ENCODE assay signal across 8 mouse cellular contexts in the genomic region with DNA sequence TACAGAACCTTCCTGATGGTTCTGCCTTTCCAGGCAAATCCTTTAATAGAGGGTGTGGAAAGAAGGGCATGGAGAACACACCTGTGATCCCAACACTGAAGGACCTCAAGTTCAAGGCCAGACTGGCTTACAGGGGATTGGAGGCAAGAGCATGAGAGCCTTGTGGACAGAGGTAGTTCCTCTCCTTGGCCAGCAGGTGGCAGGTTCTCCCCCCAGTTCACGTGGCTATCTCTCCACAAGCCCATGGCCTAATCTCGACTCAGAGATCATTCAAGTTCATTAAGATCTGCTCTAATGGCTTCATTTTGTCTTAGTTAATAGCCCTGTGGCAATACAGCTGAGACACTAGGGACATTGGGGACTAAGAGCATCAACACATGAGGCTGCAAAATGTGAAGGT. TPM values are rescaled to one million over a fixed set of nuclear protein-coding genes. Genes with fewer than 3 reads are reported as not detected.
A peak's percentile ranks its signal among the peaks of the same experiment; 100 is the strongest.
DNase-seq lines count a peak whose midpoint lies in the region; ATAC-seq and TF ChIP-seq lines count a peak whose summit lies in the region.
"Had no signal": no experiment of that assay in that cellular context is flagged by ENCODE, and none has a peak within 500 bp of the region (broad histone marks: within the 10 kb centered on the region; RNA-seq: fewer than 3 reads in every experiment).

No protein-coding gene starts in this region.

- no peak overlapping the region for H3K27ac ChIP-seq in MEL (ENCODE audit: control insufficient read depth, low read depth, low read length)
- H3K27ac ChIP-seq in bone marrow macrophage, adult 2 months (ENCODE audit: insufficient read depth, low read depth, low read length), result no peak overlapping the region
- no peak overlapping the region for H3K27ac ChIP-seq in lung, embryonic 14.5 days (ENCODE audit: low read depth)

- peak; percentile 61 to 80 (median 71) for TF ChIP-seq CTCF in MEL (IDR thresholded peaks at IDR 0.05 in 2 of 3, conservative IDR thresholded peaks at IDR 0.05 in 1 of 3; ENCODE audit: control insufficient read depth in 1 of 3, insufficient read depth in 1 of 3, low read depth in 2 of 3, low read length in 3 of 3, poor library complexity in 1 of 3, severe bottlenecking in 1 of 3)
- TF ChIP-seq CTCF in bone marrow macrophage, adult 2 months (IDR thresholded peaks at IDR 0.05; ENCODE audit: low read depth, low read length), result peak; percentile 29; the same call in 1 of the 2 replicates
- peak; percentile 77 for TF ChIP-seq CTCF in lung, embryonic 14.5 days (IDR thresholded peaks at IDR 0.05; ENCODE audit: low read depth)

- H3K4me3 ChIP-seq in MEL (ENCODE audit: control insufficient read depth in 1 of 2, insufficient read depth in 1 of 2, low read depth in 2 of 2, low read length in 2 of 2), result no peak overlapping the region
- H3K4me3 ChIP-seq in bone marrow macrophage, adult 2 months (ENCODE audit: insufficient read depth, low read length), result no peak overlapping the region
- no peak overlapping the region for H3K4me3 ChIP-seq in lung, embryonic 14.5 days (ENCODE audit: low read depth, low read length)

- DNase-seq in kidney, postnatal 14 days, result peak; percentile 5
- no peak for DNase-seq in kidney, adult 18-20 months
- DNase-seq in MEL (ENCODE audit: low read depth, low spot score), result peak; percentile 49
- DNase-seq in lung, embryonic 14.5 days, result peak; percentile 34
- DNase-seq in thymus, adult 18-20 months, result peak; percentile 18 to 33
- no peak for DNase-seq in left cerebral cortex, postnatal 14 days (ENCODE audit: low spot score in 2 of 2)

- no peak overlapping the region for H3K9ac ChIP-seq in MEL (ENCODE audit: control insufficient read depth, low read depth, low read length, poor library complexity, severe bottlenecking)
- H3K9ac ChIP-seq in lung, embryonic 14.5 days, result no peak overlapping the region

- H3K4me2 ChIP-seq in lung, embryonic 14.5 days, result no peak overlapping the region

- no peaks in the 10 kb centered on the region for H3K4me1 ChIP-seq in MEL (ENCODE audit: control insufficient read depth in 1 of 2, insufficient read depth in 2 of 2, low read length in 2 of 2)
- H3K4me1 ChIP-seq in bone marrow macrophage, adult 2 months (ENCODE audit: control insufficient read depth, insufficient read depth, low read length), result no peaks in the 10 kb centered on the region
- no peaks in the 10 kb centered on the region for H3K4me1 ChIP-seq in lung, embryonic 14.5 days (ENCODE audit: insufficient read depth)

- H3K36me3 ChIP-seq in MEL (ENCODE audit: control insufficient read depth in 1 of 2, insufficient read depth in 2 of 2, low read length in 2 of 2), result no peaks in the 10 kb centered on the region
- no peaks in the 10 kb centered on the region for H3K36me3 ChIP-seq in lung, embryonic 14.5 days (ENCODE audit: insufficient read depth)

- no peaks in the 10 kb centered on the region for H3K79me2 ChIP-seq in MEL (ENCODE audit: control insufficient read depth, insufficient read depth, low read length, poor library complexity)

- intact Hi-C loops in left cerebral cortex, postnatal 14 days (cut with DNase I), result no loop called here

- no peak for TF ChIP-seq EP300 in MEL (IDR thresholded peaks at IDR 0.05; ENCODE audit: low read depth in 1 of 2, low read length in 2 of 2)

- TF ChIP-seq RAD21 in MEL (IDR thresholded peaks at IDR 0.05; ENCODE audit: low read depth, low read length), result peak; percentile 37

- H3K9me3 ChIP-seq in MEL (replicated peaks; ENCODE audit: insufficient read depth, low read length), result no peaks in the 10 kb centered on the region
- H3K9me3 ChIP-seq in lung, embryonic 14.5 days (ENCODE audit: low read depth, low read length), result no peaks in the 10 kb centered on the region

- no peak for ATAC-seq in lung, embryonic 14.5 days (ENCODE audit: insufficient read depth)

- no peaks in the 10 kb centered on the region for H3K27me3 ChIP-seq in MEL (ENCODE audit: control insufficient read depth in 1 of 2, insufficient read depth in 2 of 2, low read length in 2 of 2)
- H3K27me3 ChIP-seq in lung, embryonic 14.5 days (ENCODE audit: insufficient read depth, low read length), result no peaks in the 10 kb centered on the region

- no peak for TF ChIP-seq POLR2A in MEL (IDR thresholded peaks at IDR 0.05; ENCODE audit: control insufficient read depth in 1 of 2, insufficient read depth in 1 of 2, low read depth in 1 of 2, low read length in 2 of 2, poor library complexity in 1 of 2)
- TF ChIP-seq POLR2A in bone marrow macrophage, adult 2 months (IDR thresholded peaks at IDR 0.05; ENCODE audit: borderline replicate concordance, low read depth, low read length), result no peak

- WGBS in lung, embryonic 14.5 days, result 16% methylated on average over 2 of the region's 2 CpGs

TF ChIP-seq in MEL, 35 proteins besides CTCF, POLR2A, EP300 and RAD21:
- TF ChIP-seq MAZ (IDR thresholded peaks at IDR 0.05; ENCODE audit: low read depth, low read length) (no peak), JUND (IDR thresholded peaks at IDR 0.05; ENCODE audit: low read depth, low read length) (no peak), USF1 (IDR thresholded peaks at IDR 0.05; ENCODE audit: low read depth, low read length) (peak; percentile 51), USF2 (IDR thresholded peaks at IDR 0.05; ENCODE audit: borderline replicate concordance in 1 of 2, insufficient read depth in 1 of 2, low read depth in 1 of 2, low read length in 2 of 2) (no peak), MYC (IDR thresholded peaks at IDR 0.05; ENCODE audit: low read depth, low read length) (0 out of 2 replicates have a peak, but pooled peaks have one; percentile 21), ZNF384 (IDR thresholded peaks at IDR 0.05; ENCODE audit: low read depth, low read length) (no peak), ELF1 (IDR thresholded peaks at IDR 0.05; ENCODE audit: low read depth, low read length) (no peak), POLR2AphosphoS2 (IDR thresholded peaks at IDR 0.05; ENCODE audit: low read length) (no peak), SMC3 (IDR thresholded peaks at IDR 0.05; ENCODE audit: low read depth, low read length) (peak; percentile 38)

RNA-seq across cellular contexts. Expression of gene Ly6c2, which starts 8.3 kb away (rescaled TPM):
- total RNA-seq in MEL (2012; rRNA removed), result not detected in 2 replicates
- polyA plus RNA-seq in MEL (2012; ENCODE audit: insufficient read depth in 1 of 2, insufficient read length in 2 of 2, low read depth in 1 of 2, low replicate concordance in 2 of 2, missing spikeins in 1 of 2), result not detected
- 4.2 TPM in 1 of 2 replicates, not detected in the other for polyA plus RNA-seq in bone marrow macrophage, adult 2 months (2012; ENCODE audit: insufficient read depth, insufficient read length, missing spikeins)
- polyA plus RNA-seq in lung, embryonic 14.5 days (2014; fragmentation: Nextera tagmentation; extraction: Ambion mirVana), result 1.0 and 1.6 TPM in 2 replicates
- total RNA-seq in left cerebral cortex, postnatal 14 days (2021), result 1 to 10 TPM in 1 of 2 experiments, under 1 TPM in 1; 0.82 to 1.9 TPM

RNA-seq across cellular contexts. Expression of gene Ly6g, which starts 35.0 kb away (rescaled TPM):
- total RNA-seq in MEL (2012; rRNA removed), result not detected in 2 replicates
- polyA plus RNA-seq in MEL (2012; ENCODE audit: insufficient read depth in 1 of 2, insufficient read length in 2 of 2, low read depth in 1 of 2, low replicate concordance in 2 of 2, missing spikeins in 1 of 2), result not detected
- polyA plus RNA-seq in bone marrow macrophage, adult 2 months (2012; ENCODE audit: insufficient read depth, insufficient read length, missing spikeins), result not detected in 2 replicates
- polyA plus RNA-seq in lung, embryonic 14.5 days (2014; fragmentation: Nextera tagmentation; extraction: Ambion mirVana), result not detected in 2 replicates
- not detected for total RNA-seq in left cerebral cortex, postnatal 14 days (2021)
- total RNA-seq: layer of hippocampus, adult 18-20 months had no signal

Comparison
In these comparisons a context has a peak if more than half of its experiments do, and no peak if none do; other contexts are left out.
1. DNase-seq: peak in kidney, postnatal 14 days (single experiment), MEL (single experiment), lung, embryonic 14.5 days (single experiment) and thymus, adult 18-20 months (2 of 2); none in kidney, adult 18-20 months (single experiment) and left cerebral cortex, postnatal 14 days (0 of 2).
2. Peak in every context shown above with its lines, with median percentiles within 50 percentile points of each other: CTCF ChIP-seq.